Mouse (Mus musculus): ENCODE measurements at regions not wholly inside any gene's neighbourhood (a gene's known extent, or its start where the extent isn't known, plus 50 kb on each side); places are given as distances from the start of the nearest gene placed in this dataset. TPM values are rescaled to one million over a fixed set of nuclear protein-coding genes. Genes with fewer than 3 reads are reported as not detected.
"Not testable (repeated sequence)": the region's sequence is repeated elsewhere in the genome, so short reads cannot be mapped to it uniquely, and the experiment has no call there.

- not testable (repeated sequence) for H3K9ac ChIP-seq; H3K4me3 ChIP-seq; H3K9me3 ChIP-seq; H3K27ac ChIP-seq; ATAC-seq (replicated peaks); H3K4me1 ChIP-seq; H3K36me3 ChIP-seq (replicated peaks); H3K4me2 ChIP-seq; H3K27me3 ChIP-seq (replicated peaks)
- WGBS: 84% methylated on average over 9 of the region's 9 CpGs
Measured at GRCm38 (mm10) chr13:61957197-61957596, 172.5 kb upstream of the Zfp808 start.

DNA sequence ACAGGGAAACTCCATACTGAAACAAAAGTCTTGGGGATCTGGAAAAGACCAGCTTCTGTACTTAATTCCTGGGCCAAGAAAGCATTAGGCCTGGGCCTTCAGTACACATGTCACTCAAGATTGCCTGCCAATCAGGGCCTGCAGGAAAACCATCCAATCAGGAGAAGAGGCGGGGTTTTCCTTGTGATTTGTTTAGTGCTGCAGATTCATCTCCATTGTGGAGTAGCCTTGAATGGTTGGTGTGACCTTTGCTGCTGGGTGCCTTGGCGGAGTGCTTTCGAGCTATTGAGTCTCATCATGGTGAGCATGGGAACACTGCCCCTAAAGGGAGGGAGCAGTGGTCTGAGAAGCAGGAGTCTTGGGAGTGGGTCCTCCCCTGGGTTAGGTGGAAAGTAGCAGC is 150.8 kb upstream of the Zfp808 start:
- H3K9me3 ChIP-seq; ATAC-seq (replicated peaks); H3K4me1 ChIP-seq; H3K27ac ChIP-seq; H3K4me2 ChIP-seq; H3K4me3 ChIP-seq; H3K36me3 ChIP-seq (replicated peaks); H3K27me3 ChIP-seq (replicated peaks); H3K9ac ChIP-seq: not testable (repeated sequence)
- WGBS: 88% methylated on average over 3 of the region's 3 CpGs

- H3K27ac ChIP-seq; H3K4me2 ChIP-seq; H3K4me3 ChIP-seq; H3K27me3 ChIP-seq (replicated peaks); H3K9me3 ChIP-seq; H3K9ac ChIP-seq; H3K4me1 ChIP-seq; ATAC-seq (replicated peaks); H3K36me3 ChIP-seq (replicated peaks): not testable (repeated sequence)
- WGBS: 70% methylated on average over 3 of the region's 3 CpGs
Measured at GRCm38 (mm10) chr13:61996519-61996918, 133.2 kb upstream of the Zfp808 start.

GRCm38 (mm10) chr13:61998803-61999202 is 130.9 kb upstream of the Zfp808 start:
- H3K4me2 ChIP-seq; H3K36me3 ChIP-seq (replicated peaks); ATAC-seq (replicated peaks): not testable (repeated sequence)

GRCm38 (mm10) chr13:62007321-62007720 is 122.4 kb upstream of the Zfp808 start:
- ATAC-seq (replicated peaks); H3K4me1 ChIP-seq; H3K9me3 ChIP-seq; H3K27me3 ChIP-seq (replicated peaks); H3K4me2 ChIP-seq; H3K36me3 ChIP-seq (replicated peaks); H3K4me3 ChIP-seq; H3K9ac ChIP-seq; H3K27ac ChIP-seq: not testable (repeated sequence)
- WGBS: 72% methylated on average over 1 of the region's 1 CpGs

More at GRCm38 (mm10) chr13:61998803-61999202, 130.9 kb upstream of the Zfp808 start:
- WGBS: 7% methylated on average over 6 of the region's 6 CpGs
- H3K9ac ChIP-seq; H3K27me3 ChIP-seq (replicated peaks); H3K4me1 ChIP-seq; H3K4me3 ChIP-seq; H3K27ac ChIP-seq; H3K9me3 ChIP-seq: not testable (repeated sequence)

GRCm38 (mm10) chr13:62015424-62016167 is 114.1 kb upstream of the Zfp808 start:
- H3K27me3 ChIP-seq (replicated peaks); H3K4me1 ChIP-seq; H3K36me3 ChIP-seq (replicated peaks); H3K9me3 ChIP-seq: not testable (repeated sequence)
- H3K27ac ChIP-seq: peak overlapping the region; percentile 76
- peak overlapping the region; percentile 73 for H3K4me3 ChIP-seq
- H3K9ac ChIP-seq: peak overlapping the region; percentile 80
- peak; percentile 94 for ATAC-seq (replicated peaks)
- peak overlapping the region; percentile 66 for H3K4me2 ChIP-seq
- WGBS: 1% methylated on average over 22 of the region's 22 CpGs

DNA sequence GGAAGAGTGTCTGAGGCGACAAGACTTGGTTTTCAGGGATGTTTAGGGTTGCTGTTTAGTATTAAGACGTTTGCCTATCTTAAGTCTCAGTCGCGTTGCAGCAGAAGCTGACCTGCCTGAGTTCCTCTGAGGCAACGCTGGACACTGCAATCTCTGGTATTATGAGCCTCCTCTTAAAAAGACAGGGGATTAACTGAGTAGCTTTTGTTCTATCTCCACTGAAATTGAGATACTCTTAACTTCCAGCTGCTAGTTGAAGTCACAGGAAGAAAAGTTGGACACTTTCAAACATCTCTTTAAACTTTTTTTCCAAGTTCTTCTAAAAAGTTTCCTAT is 113.6 kb upstream of the Zfp808 start:
- peak overlapping the region; percentile 73 for H3K4me3 ChIP-seq
- WGBS: under 1% methylated on average over 5 of the region's 5 CpGs
- not testable (repeated sequence) for ATAC-seq (replicated peaks); H3K4me1 ChIP-seq; H3K36me3 ChIP-seq (replicated peaks); H3K9me3 ChIP-seq; H3K27me3 ChIP-seq (replicated peaks)
- peak overlapping the region; percentile 80 for H3K9ac ChIP-seq
- H3K4me2 ChIP-seq: peak overlapping the region; percentile 66
- peak overlapping the region; percentile 76 for H3K27ac ChIP-seq

- H3K36me3 ChIP-seq (replicated peaks); H3K9me3 ChIP-seq; H3K4me1 ChIP-seq; H3K9ac ChIP-seq; H3K4me3 ChIP-seq; ATAC-seq (replicated peaks); H3K27me3 ChIP-seq (replicated peaks); H3K27ac ChIP-seq; H3K4me2 ChIP-seq: not testable (repeated sequence)
- 95% methylated on average over 2 of the region's 2 CpGs for WGBS
Measured at GRCm38 (mm10) chr13:62037646-62038045, 92.0 kb upstream of the Zfp808 start.

- 65% methylated on average over 2 of the region's 2 CpGs for WGBS
Measured at GRCm38 (mm10) chr13:62077951-62078671, 51.6 kb upstream of the Zfp808 start.

DNA sequence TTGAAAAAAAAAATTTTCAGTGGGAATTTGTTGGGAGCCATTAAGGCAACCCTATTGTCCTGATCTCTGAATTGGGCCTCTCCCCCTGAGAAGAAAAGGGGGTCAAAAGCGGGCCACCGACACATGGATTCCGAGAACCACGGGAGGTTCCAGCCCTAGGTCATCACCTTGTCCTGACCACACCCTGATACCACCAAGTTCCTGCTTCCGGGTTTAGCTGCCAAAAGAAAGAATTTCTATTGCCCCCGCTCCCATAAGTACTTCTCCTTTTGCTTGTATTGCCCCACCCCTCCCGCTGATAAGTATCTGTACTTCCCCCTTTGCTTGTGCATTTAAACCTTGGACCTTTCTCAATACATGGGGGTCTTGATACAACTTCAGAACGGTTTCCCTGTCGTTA is 50.8 kb upstream of the Zfp808 start:
- H3K27ac ChIP-seq; H3K36me3 ChIP-seq (replicated peaks); H3K9me3 ChIP-seq; H3K9ac ChIP-seq; H3K4me2 ChIP-seq; H3K27me3 ChIP-seq (replicated peaks); H3K4me1 ChIP-seq; H3K4me3 ChIP-seq; ATAC-seq (replicated peaks): not testable (repeated sequence)
- 92% methylated on average over 9 of the region's 9 CpGs for WGBS

More at GRCm38 (mm10) chr13:62077951-62078671, 51.6 kb upstream of the Zfp808 start:
- H3K27ac ChIP-seq; H3K4me1 ChIP-seq; H3K27me3 ChIP-seq (replicated peaks); H3K36me3 ChIP-seq (replicated peaks); H3K4me3 ChIP-seq; H3K4me2 ChIP-seq; H3K9ac ChIP-seq; H3K9me3 ChIP-seq; ATAC-seq (replicated peaks): not testable (repeated sequence)

Small RNAs in the stretch of these regions (microRNA-seq; reads per million reads assigned to microRNA genes)
- gene Gm25649: not detected

Data from midbrain, embryonic 15.5 days (tissue).